Mouse (Mus musculus): ENCODE results near the gene Relb.

Gene Relb

GRCm38 (mm10) chr7:19580634-19581033 lies 48.6 kb downstream of the Relb start:
- DNase-seq (ENCODE audit: extremely low spot score) = no peak

GRCm38 (mm10) chr7:19579751-19580150 lies 49.5 kb downstream of the Relb start:
- DNase-seq (ENCODE audit: extremely low spot score) = no peak

DNA sequence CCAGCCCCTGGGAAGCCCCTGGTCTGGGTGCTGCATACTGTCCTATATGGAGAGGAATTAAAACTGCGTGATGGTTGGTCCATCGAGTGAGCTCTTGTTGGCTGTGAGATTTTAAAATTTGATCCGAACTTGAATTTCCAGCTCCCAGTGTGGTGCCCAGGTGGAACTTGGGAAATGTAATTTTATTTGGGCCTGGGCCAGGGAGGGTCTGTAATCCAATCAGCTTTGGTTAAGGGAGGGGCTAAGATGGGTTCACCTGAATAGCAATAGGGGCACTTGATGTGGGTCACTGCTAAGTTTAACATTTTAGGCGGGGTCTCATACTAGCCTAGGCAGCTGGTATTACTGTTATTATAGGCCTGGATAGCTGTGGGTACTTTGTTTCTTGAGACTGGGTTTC lies 50.8 kb downstream of the Relb start:
- DNase-seq (ENCODE audit: extremely low spot score) = no peak

- no peak for DNase-seq (ENCODE audit: extremely low spot score)
These were observed 51.3 kb downstream of the Relb start for GRCm38 (mm10) chr7:19577877-19578414.

DNA sequence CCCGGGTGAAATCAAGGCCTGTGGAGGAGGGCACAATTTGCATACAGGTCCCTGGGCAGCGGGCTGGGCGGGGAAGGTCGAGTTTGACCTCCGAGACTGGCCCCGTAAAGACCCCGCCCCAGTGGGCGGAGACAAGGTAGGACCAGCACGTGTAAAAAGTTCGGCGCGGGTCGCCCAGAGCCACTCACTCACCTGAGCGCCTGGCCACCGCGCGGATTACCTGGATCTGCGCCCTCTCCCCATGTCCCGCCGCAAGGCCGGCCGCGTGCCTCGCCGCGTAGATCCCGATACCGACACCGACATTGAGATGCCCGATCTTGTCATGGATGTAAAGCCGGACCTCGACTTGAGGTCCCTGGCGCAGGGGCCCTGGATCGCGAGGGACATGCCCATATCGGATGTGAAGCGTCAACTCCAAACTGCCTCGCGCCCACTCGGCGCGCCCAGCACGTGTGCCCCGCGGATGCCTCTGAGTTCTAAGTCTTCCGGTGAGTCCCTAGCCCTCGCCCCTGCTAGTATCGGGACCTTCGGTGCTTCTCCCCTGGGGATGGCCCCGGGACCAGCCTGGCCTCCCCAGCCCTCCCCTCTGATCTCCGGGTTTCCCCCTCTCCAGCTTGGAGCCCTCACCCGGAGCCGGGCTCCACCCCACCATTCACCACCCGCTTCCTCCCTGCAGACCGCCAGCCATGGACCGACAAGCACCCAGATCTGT lies 51.9 kb downstream of the Relb start, which contains the start of the genes Zfp296 and Gemin7:
TSS of gene Zfp296 (plus strand) at position 147 of the 712 bp plus-strand sequence.
TSS of gene Gemin7 (minus strand) at position 455 of the 712 bp plus-strand sequence.
- DNase-seq (ENCODE audit: extremely low spot score) = no peak

GRCm38 (mm10) chr7:19575559-19575958 lies 53.7 kb downstream of the Relb start:
- DNase-seq (ENCODE audit: extremely low spot score) = no peak

DNA sequence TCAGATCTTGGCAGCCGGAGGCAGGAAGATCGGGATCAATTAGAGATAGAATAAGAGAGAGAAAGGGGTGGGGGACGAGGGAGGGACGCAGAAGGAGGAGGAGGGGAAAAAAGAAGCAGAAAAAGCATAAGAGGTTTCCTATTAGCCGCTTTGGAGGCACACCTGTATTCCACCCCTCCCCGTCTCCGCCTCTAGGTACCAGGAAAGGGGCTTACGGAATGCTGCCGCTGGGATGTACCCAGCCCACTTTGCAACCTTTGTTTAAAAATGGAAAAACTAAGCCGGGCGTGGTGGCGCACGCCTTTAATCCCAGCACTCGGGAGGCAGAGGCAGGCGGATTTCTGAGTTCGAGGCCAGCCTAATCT lies 55.5 kb downstream of the Relb start:
- no peak for DNase-seq (ENCODE audit: extremely low spot score)

DNA sequence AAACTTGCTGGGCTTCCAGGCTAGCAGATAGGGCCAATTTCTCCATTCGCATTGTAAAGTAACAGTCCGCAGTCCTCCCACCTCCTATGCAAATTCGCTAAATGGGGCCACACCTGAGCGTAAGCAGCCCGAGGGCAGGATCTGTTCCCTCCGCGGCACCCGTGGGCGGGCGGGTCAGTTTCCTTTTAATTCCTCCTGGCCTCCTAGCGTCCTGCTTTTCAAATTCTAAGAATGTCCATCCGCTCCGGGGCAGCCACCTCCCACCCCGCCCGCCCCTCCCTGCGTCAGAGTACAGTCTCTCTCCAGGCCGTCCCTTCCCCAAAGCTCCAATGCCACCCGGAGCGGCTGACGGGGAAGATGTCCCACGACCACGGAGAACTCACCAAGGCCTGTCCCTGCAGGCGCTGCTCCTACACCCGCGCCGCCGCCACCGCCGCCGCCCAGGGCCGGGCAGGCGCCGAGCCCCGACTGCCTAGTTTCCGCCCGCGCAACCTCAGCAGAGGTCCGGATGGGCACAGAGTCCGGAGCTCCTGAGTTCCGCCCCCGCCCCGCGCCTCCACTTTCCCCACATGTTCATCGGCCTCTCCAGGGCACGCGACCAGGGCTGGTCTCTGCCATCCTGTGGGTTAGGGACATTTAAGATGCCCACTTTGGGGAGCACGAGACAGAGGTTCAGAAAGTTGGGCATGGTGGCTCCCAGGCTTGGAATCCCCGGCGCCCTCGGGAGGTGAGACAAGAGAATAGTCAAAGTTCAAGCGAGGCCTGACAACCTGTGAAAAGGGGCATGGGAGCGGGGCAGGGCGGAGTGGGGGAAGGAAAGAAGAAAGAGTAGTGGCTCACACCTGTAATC lies 56.1 kb downstream of the Relb start:
- peak; percentile 90 for DNase-seq (ENCODE audit: extremely low spot score)

DNA sequence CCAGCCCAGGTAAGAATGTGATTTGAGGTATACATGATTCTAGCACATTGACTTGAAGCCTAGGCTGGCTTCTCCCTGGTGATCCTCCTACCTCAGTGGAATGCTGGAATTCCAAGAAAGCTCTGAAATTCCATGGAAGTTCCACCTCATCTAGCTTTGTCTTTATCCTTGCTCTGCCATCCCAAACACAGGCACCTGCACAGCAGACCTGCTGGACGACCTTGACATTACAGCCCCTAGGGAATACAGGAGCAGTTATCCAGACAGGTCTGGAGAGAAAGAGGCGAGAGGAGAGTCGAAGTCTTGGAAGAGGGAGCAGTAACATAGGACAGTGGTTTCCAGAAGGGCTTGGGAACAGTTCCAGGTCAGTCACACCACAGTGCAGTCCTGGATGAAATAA lies 59.6 kb downstream of the Relb start:
- DNase-seq (ENCODE audit: extremely low spot score) = no peak

DNA sequence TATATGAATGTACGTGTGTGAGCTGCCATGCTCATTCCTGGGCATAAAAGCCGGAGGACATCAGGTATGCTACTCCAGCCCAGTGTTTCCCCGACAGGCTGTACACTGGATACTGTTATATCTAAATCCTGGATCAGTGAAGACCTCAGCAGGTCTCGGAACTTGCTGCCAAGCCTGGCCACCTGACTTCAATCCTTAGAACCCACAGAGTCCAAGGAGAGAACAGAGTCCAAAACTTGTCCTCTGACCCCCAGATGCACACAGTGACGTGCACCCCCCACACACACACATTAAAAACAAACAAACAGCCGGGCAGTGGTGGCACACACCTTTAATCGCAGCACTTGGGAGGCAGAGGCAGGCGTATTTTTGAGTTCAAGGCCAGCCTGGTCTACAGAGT lies 61.8 kb downstream of the Relb start:
- no peak for DNase-seq (ENCODE audit: extremely low spot score)

- DNase-seq (ENCODE audit: extremely low spot score) = no peak
These were observed 63.4 kb downstream of the Relb start for GRCm38 (mm10) chr7:19565803-19566202.

DNA sequence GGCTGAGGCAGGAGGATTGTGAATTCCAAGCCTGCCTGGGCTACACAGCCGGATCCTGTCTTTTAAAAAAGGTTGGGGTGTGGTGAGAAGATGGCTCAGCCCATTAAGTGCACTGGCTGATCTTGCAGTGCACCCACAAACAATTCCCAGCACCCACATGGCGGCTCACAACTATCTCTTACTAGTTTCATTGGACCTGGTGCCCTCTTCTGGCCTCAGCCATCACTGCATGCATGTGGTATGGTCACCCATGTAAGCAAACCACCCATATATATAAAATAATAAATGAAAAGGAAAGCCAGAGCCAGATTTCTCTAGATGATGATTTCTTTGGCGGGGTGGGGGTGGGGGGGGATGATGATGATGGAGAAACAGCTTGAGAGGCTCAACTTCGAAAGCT lies 64.8 kb downstream of the Relb start:
- no peak for DNase-seq (ENCODE audit: extremely low spot score)

GRCm38 (mm10) chr7:19563884-19564283 lies 65.4 kb downstream of the Relb start:
- no peak for DNase-seq (ENCODE audit: extremely low spot score)

- DNase-seq (ENCODE audit: extremely low spot score) = no peak
These were observed 66.4 kb downstream of the Relb start, which contains the start of gene Ppp1r37 for GRCm38 (mm10) chr7:19562643-19563410. Ppp1r37 (minus strand) TSS chr7:19563076.

GRCm38 (mm10) chr7:19561765-19562642 lies 67.2 kb downstream of the Relb start:
- DNase-seq (ENCODE audit: extremely low spot score) = peak; percentile 96

- no peak for DNase-seq (ENCODE audit: extremely low spot score)
These were observed 67.8 kb downstream of the Relb start for GRCm38 (mm10) chr7:19561431-19561764.

- no peak for DNase-seq (ENCODE audit: extremely low spot score)
These were observed 68.6 kb downstream of the Relb start for GRCm38 (mm10) chr7:19560491-19561260.

- no peak for DNase-seq (ENCODE audit: extremely low spot score)
These were observed 70.3 kb downstream of the Relb start for GRCm38 (mm10) chr7:19558965-19559364.

GRCm38 (mm10) chr7:19557982-19558900 lies 71.0 kb downstream of the Relb start:
- DNase-seq (ENCODE audit: extremely low spot score) = no peak
